Mouse (Mus musculus) MEL (cell line): ENCODE measurements around the gene 2310033P09Rik.

Experiments
- CTCF ChIP-seq, 3 experiments: IDR thresholded peaks in 2 of 3; conservative IDR thresholded peaks in 1 of 3; 2 replicates each; pipeline ENCODE4 v1.5.1; 2011 to 2012; ENCODE audit warnings: low read length in 3 of 3, low read depth in 2 of 3, mild to moderate bottlenecking in 2 of 3, improper control_type of control experiment in 1 of 3, inconsistent platforms in 1 of 3, mixed read lengths in 1 of 3, moderate library complexity in 1 of 3; ENCODE audit not compliant: control insufficient read depth in 1 of 3, insufficient read depth in 1 of 3, poor library complexity in 1 of 3, severe bottlenecking in 1 of 3
- EP300 ChIP-seq, 2 experiments: IDR thresholded peaks; 2 replicates each; pipeline ENCODE4 v1.6.1; 2011; ENCODE audit warnings: improper control_type of control experiment in 2 of 2, low read length in 2 of 2, low read depth in 1 of 2, mild to moderate bottlenecking in 1 of 2
- MAFK ChIP-seq: IDR thresholded peaks from 2 replicates; pipeline ENCODE4 v1.6.1; 2011; ENCODE audit warnings: low read depth, mild to moderate bottlenecking, low read length, improper control_type of control experiment, borderline replicate concordance
- MYB ChIP-seq: IDR thresholded peaks from 2 replicates; pipeline ENCODE4 v1.6.1; 2011; ENCODE audit warnings: mild to moderate bottlenecking, low read depth, low read length, improper control_type of control experiment
- POLR2AphosphoS5 ChIP-seq: IDR thresholded peaks from 2 replicates; pipeline ENCODE4 v1.6.1; 2012; ENCODE audit warnings: low read depth, borderline replicate concordance, mild to moderate bottlenecking, inconsistent platforms, low read length, moderate library complexity, mixed read lengths

DNA sequence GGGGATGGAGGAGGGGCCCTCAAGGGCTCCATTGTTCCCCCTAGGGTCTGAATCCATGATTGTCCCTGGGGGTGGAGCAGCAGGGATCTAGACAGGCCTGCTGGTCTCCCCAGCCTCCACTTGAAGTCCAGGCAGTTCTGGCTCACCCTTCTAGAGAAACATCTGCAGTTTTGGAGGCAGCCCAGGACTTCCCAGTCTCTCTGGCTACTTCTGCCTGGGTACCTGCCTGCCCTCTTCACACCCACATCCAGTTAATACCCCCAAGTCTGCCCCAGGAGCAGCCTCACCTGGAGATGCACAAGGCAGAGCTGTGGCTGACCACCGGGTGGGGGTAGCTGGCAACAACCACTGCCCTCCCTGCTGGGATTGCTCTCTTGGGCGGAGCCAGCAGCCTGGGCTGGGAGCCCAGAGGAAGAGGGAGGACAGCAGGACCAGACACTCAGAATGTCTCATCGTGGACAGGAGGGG, 25.2 kb upstream of the 2310033P09Rik start, which contains the start of gene Gjc2:
- TF ChIP-seq MAFK (no peak), MYB (no peak), CTCF (IDR thresholded peaks at IDR 0.05 in 2 of 3, conservative IDR thresholded peaks at IDR 0.05 in 1 of 3; ENCODE audit: control insufficient read depth in 1 of 3, insufficient read depth in 1 of 3, low read depth in 2 of 3, low read length in 3 of 3, poor library complexity in 1 of 3, severe bottlenecking in 1 of 3) (no peak), EP300 (IDR thresholded peaks at IDR 0.05; ENCODE audit: low read depth in 1 of 2, low read length in 2 of 2) (no peak), POLR2AphosphoS5 (no peak)
